Mouse (Mus musculus) frontal cortex, adult (tissue): ENCODE measurements around the gene Gm12886.

Experiments
- ATAC-seq: cut with Nextera tagmentation; 2 replicates; pipeline ENCODE4 v1.9.2; 2017; ENCODE audit warnings: mild to moderate bottlenecking, moderate library complexity, mixed read lengths; ENCODE audit not compliant: low TSS enrichment

Gene Gm12886

DNA sequence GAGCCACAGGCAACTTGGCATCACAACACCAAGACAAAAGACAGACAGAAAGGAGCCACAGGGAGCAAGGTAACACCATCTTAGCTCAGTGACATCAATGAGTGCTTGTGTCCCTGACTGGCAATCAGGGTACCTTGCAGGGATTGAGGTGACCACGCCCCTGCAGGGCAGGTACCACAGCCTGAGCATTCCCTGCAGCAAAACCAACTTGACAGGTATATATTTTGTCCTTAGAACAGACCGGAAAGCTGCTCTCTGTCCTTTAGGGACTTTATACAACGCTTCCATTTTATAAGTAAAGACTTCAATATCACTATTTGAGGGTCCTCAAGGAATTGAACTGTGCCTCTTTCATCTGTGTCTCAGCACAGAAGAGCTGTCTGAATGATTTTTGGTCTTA is at the start of gene Gm12886:
Gene Gm12886, minus strand, starts transcription at position 101 of the 400 bp plus-strand sequence.
- ATAC-seq = no peak
